Mouse (Mus musculus) cerebellum, postnatal 4 days (tissue): Measurements from ENCODE around the gene Gimap7.

ENCODE experiments used
- DNase-seq, 2 experiments: peaks; one replicate each; pipeline ENCODE4 v3.0.0; 2022; ENCODE audit warnings: low spot score in 2 of 2, mixed read lengths in 1 of 2

Gimap7 gene

GRCm38 (mm10) chr6:48741273-48741672 lies 22.9 kb downstream of the Gimap7 start:
- DNase-seq: no peak

- DNase-seq: no peak
Observed at GRCm38 (mm10) chr6:48741711-48742206, 23.3 kb downstream of the Gimap7 start.

DNA sequence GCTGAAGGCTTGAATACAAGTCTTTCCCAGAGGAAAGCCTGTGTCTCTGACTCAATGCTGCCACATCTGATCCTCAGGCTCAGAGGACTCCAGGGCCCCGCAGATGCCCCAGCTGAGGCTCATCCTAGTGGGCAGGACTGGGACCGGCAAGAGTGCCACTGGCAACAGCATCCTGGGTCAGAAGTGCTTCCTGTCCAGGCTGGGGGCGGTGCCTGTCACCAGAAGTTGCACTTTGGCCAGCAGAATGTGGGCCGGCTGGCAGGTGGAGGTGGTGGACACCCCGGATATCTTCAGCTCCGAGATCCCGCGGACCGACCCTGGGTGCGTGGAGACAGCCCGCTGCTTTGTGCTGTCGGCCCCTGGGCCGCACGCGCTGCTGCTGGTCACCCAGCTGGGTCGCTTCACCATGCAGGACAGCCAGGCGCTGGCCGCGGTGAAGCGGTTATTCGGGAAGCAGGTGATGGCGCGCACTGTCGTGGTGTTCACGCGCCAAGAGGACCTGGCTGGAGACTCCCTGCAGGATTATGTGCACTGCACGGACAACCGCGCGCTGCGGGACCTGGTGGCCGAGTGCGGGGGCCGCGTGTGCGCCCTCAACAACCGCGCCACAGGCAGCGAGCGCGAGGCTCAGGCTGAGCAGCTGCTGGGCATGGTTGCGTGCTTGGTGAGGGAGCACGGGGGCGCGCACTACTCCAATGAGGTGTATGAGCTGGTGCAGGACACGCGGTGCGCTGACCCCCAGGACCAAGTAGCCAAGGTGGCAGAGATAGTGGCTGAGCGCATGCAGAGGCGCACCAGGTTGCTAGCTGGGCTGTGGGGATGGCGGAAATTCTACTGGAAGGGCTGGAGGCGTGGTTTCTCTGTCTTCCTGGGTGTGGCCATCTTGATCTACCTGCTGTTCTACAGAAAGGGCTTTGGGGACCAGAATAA lies 24.3 kb downstream of the Gimap7 start:
- no peak for DNase-seq

GRCm38 (mm10) chr6:48745490-48745889 lies 27.1 kb downstream of the Gimap7 start:
- DNase-seq: no peak

- peak in 1 of 2 experiments; percentile 16 for DNase-seq
Observed at GRCm38 (mm10) chr6:48745959-48746889, 27.8 kb downstream of the Gimap7 start, which contains the start of gene Gimap5. Gene Gimap5 (plus strand): TSS chr6:48746197.

DNA sequence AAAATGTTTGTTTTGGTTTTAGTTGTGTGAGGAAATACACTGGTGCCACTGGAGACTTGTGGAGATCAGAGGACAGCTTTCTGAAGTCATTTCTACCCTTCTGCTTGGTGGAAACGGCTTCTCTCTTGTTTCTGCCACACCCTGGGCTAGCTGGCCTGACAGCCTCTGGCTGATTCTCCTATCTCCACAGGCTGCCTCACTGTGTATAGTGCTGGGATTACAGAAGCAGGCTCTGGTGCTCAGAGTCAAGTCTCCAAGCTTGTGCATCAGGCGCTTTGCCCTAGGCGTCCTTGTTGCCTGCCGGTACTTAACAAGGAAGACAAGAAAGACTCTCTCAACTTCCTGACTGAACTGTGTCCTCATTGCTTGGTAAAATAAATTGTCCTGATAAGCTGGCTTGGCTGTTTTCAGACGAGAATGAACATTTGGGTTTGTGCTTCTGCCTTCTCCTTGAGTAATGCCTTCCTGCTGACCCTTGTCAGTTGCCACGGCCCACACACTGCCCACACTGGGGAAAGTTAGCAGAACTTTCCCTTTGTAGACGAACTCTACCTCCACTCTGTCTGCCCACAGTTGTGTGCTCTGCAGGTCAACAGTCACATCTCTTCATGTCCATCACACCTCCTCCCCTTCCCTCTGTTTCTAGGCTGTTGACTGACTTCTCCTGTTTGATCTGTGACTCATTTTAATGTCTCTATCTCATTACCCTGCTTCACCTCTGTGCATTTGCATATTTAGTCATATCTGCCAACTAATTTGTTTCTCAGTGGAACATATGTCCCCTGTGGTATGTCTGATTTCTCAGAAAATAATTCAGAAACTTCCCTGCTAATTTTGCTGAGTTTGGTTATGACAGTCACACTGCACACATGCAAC lies 28.9 kb downstream of the Gimap7 start:
- DNase-seq: no peak

GRCm38 (mm10) chr6:48763567-48764270 lies 45.3 kb downstream of the Gimap7 start:
- DNase-seq: no peak

GRCm38 (mm10) chr6:48764496-48764895 lies 46.1 kb downstream of the Gimap7 start:
- DNase-seq: no peak

DNA sequence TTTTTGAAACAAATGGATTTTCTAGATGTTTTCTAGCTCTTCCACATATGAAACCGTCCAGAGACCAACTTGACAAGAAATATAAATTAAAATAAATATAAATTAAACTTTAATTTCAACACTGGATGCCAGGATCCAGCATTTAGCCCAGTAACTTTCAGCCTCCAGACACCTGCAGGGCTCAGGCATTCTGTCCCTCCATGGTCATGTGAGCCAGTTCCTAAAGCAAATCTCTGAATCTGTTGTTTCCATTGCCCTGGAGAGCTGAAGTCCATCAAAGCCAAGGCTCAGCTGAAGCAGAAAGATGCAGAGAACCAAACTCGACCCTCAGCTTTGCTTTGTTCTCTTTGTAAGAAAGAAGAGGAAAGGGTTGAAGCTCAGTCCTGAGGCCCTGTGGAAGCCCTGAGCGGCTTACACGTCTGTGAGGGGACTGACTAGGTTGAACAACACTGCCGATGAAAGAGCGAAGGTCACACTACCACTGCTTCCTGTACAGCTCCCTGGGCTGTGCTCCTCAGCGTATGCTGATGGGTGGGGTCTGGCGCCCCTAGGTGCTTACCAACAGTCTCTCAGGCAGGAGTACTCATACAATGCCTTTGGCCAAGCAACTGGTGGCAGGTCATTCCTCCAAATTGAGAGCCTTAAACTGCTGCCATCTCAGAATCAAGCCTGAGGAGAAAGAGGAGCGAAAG lies 49.9 kb downstream of the Gimap7 start:
- no peak for DNase-seq

DNA sequence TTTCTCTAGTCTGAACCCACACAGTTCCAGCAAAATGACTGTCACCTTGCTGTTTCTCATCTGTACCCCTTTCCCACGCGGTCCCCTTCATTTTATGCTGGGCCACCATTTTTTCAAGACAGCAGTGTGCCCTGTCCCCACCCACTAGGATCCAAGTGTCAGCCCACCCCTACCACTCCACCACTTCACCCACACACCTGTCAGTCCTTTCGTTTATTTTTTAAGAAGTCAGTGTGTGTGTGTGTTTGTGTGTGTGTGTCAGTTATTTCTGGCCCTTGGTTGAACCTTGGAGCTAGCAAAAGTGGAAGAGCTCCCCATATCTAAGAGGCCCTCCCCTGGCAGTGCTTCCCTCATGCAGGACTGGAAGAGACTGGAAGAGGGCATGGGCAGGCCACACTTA lies 50.5 kb downstream of the Gimap7 start:
- DNase-seq: no peak

- no peak for DNase-seq
Observed at GRCm38 (mm10) chr6:48770696-48771095, 52.3 kb downstream of the Gimap7 start, which contains the start of gene Gimap3. Gene Gimap3 (minus strand): TSS chr6:48770851.

DNA sequence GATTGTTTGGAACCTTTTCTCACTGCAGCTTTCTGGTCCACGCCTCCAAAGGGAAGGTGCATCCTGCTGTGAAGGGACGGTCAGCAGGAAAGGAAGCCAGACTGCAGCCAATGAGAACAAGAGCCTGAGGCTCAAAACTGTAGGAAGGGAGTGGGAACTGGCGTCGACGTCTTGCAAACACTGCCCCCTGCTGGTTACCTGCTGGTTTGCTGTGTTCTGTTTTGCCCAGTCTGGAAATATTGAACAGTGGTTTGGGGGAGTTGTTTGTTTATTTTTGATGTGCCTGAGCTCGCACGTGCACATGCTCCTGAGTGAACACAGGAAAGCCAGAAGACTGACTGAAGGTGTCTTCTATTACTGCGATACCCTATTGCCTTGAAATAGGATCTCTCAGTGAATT lies 53.6 kb downstream of the Gimap7 start:
- DNase-seq: peak; percentile 49 to 78
